In the genomic region with DNA sequence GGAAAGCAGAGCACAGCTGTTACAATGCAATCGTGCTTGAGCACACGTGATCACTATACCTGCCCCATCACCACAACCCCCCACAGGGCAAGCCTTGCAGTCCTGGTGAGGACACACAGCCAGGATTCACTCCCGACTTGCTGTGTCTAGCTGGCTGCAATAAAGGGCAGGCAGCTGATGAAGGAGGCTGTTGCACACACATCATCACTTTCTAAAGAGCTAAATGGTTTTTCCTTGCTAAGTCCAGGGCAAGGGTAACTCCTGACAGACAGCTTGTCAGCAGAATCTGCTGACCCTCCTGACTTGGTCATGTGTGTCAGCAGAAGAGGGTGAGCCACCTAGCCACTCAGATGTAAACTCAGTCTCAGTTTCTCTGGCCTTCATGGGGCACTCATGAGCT, we compare ENCODE assay signal across 25 mouse cellular contexts. TPM values are rescaled to one million over a fixed set of nuclear protein-coding genes. Genes with fewer than 3 reads are reported as not detected.
A peak's percentile ranks its signal among the peaks of the same experiment; 100 is the strongest.
DNase-seq lines count a peak whose midpoint lies in the region; ATAC-seq and TF ChIP-seq lines count a peak whose summit lies in the region.
"Had no signal": no experiment of that assay in that cellular context is flagged by ENCODE, and none has a peak within 500 bp of the region (broad histone marks: within the 10 kb centered on the region; RNA-seq: fewer than 3 reads in every experiment).

No protein-coding gene starts in this region.

- WGBS in intestine, postnatal 0 days = 72% methylated on average over 3 of the region's 3 CpGs
- 84% methylated on average over 3 of the region's 3 CpGs for WGBS in intestine, embryonic 16.5 days
- 82% methylated on average over 3 of the region's 3 CpGs for WGBS in midbrain, postnatal 0 days

- no peaks in the 10 kb centered on the region for H3K9me3 ChIP-seq in intestine, postnatal 0 days (ENCODE audit: control insufficient read depth)
- H3K9me3 ChIP-seq in intestine, embryonic 16.5 days (ENCODE audit: control insufficient read depth, low read length) = no peaks in the 10 kb centered on the region
- H3K9me3 ChIP-seq in midbrain, postnatal 0 days (ENCODE audit: low read length) = no peaks in the 10 kb centered on the region
- H3K9me3 ChIP-seq: embryonic facial prominence, embryonic 12.5 days; forebrain, embryonic 15.5 days; heart, embryonic 10.5 days had no signal

- no peaks in the 10 kb centered on the region for H3K27me3 ChIP-seq in intestine, postnatal 0 days (replicated peaks; ENCODE audit: control insufficient read depth, insufficient read depth, low read length)
- H3K27me3 ChIP-seq in intestine, embryonic 16.5 days (replicated peaks; ENCODE audit: control insufficient read depth, insufficient read depth, low read length) = no peaks in the 10 kb centered on the region
- H3K27me3 ChIP-seq in midbrain, postnatal 0 days (ENCODE audit: insufficient read depth, low read length) = no peaks in the 10 kb centered on the region
- H3K27me3 ChIP-seq: embryonic facial prominence, embryonic 12.5 days; forebrain, embryonic 15.5 days had no signal

- peak; percentile 79 for ATAC-seq in intestine, postnatal 0 days
- no peak for ATAC-seq in intestine, embryonic 16.5 days
- no peak for ATAC-seq in midbrain, postnatal 0 days (ENCODE audit: low FRiP score)
- ATAC-seq: forebrain, embryonic 15.5 days had no signal

- no peak overlapping the region for H3K4me3 ChIP-seq in intestine, postnatal 0 days (ENCODE audit: low read depth, low read length)
- no peak overlapping the region for H3K4me3 ChIP-seq in intestine, embryonic 16.5 days (ENCODE audit: low read length)
- H3K4me3 ChIP-seq in midbrain, postnatal 0 days (ENCODE audit: low read depth, low read length) = no peak overlapping the region
- H3K4me3 ChIP-seq: embryonic facial prominence, embryonic 12.5 days; forebrain, embryonic 15.5 days; heart, embryonic 10.5 days had no signal

- no peak for TF ChIP-seq CTCF in intestine, postnatal 0 days (IDR thresholded peaks at IDR 0.05; ENCODE audit: low read depth)
- no peak for TF ChIP-seq CTCF in midbrain, postnatal 0 days (IDR thresholded peaks at IDR 0.05)

- peak; percentile 62 to 75 for DNase-seq in kidney, adult 8-10 months
- peak; percentile 44 for DNase-seq in kidney, postnatal 10 days
- peak; percentile 65 for DNase-seq in yolk sac, embryonic 10.5 days (ENCODE audit: low spot score)
- DNase-seq in urinary bladder, postnatal 25 days (ENCODE audit: low spot score) = no peak
- no peak for DNase-seq in midbrain, postnatal 0 days (ENCODE audit: low spot score)
- DNase-seq: adrenal gland, postnatal 10 days; cerebellum, adult 11 months; cerebellum, adult 9-10 months; cerebellum, postnatal 25 days; gastrocnemius, postnatal 36 days; heart, adult 18-20 months; heart, postnatal 10 days had no signal

- peaks cover 68% of the 10 kb centered on the region for H3K36me3 ChIP-seq in intestine, postnatal 0 days (ENCODE audit: control insufficient read depth, insufficient read depth)
- peaks cover 39% of the 10 kb centered on the region for H3K36me3 ChIP-seq in intestine, embryonic 16.5 days (ENCODE audit: control insufficient read depth, insufficient read depth, low read length)
- peaks cover 93% of the 10 kb centered on the region for H3K36me3 ChIP-seq in midbrain, postnatal 0 days (ENCODE audit: insufficient read depth, low read length)

- H3K4me2 ChIP-seq in intestine, postnatal 0 days (replicated peaks; ENCODE audit: low read depth) = no peak overlapping the region
- H3K4me2 ChIP-seq in intestine, embryonic 16.5 days (ENCODE audit: low read depth, low read length) = no peak overlapping the region
- H3K4me2 ChIP-seq in midbrain, postnatal 0 days (ENCODE audit: low read depth, low read length, poor library complexity, severe bottlenecking) = no peak overlapping the region
- H3K4me2 ChIP-seq: embryonic facial prominence, embryonic 12.5 days; forebrain, embryonic 15.5 days had no signal

- H3K4me1 ChIP-seq in intestine, postnatal 0 days (replicated peaks; ENCODE audit: control insufficient read depth, insufficient read depth, low read length) = no peaks in the 10 kb centered on the region
- H3K4me1 ChIP-seq in intestine, embryonic 16.5 days (ENCODE audit: control insufficient read depth, insufficient read depth, low read length) = no peaks in the 10 kb centered on the region
- no peaks in the 10 kb centered on the region for H3K4me1 ChIP-seq in midbrain, postnatal 0 days (ENCODE audit: insufficient read depth, low read length)
- H3K4me1 ChIP-seq: heart, embryonic 10.5 days had no signal

- H3K27ac ChIP-seq in intestine, postnatal 0 days (ENCODE audit: low read depth, low read length) = 0 out of 2 replicates have a peak overlapping the region, but pooled peaks have one; percentile 23
- no peak overlapping the region for H3K27ac ChIP-seq in intestine, embryonic 16.5 days (ENCODE audit: low read length)
- H3K27ac ChIP-seq in midbrain, postnatal 0 days (ENCODE audit: low read depth, low read length) = no peak overlapping the region
- H3K27ac ChIP-seq: embryonic facial prominence, embryonic 12.5 days; forebrain, embryonic 15.5 days; heart, embryonic 10.5 days had no signal

- H3K9ac ChIP-seq in intestine, postnatal 0 days (ENCODE audit: low read depth, low read length) = no peak overlapping the region
- no peak overlapping the region for H3K9ac ChIP-seq in intestine, embryonic 16.5 days (ENCODE audit: low read depth, low read length)
- no peak overlapping the region for H3K9ac ChIP-seq in midbrain, postnatal 0 days (replicated peaks; ENCODE audit: low read length, poor library complexity, severe bottlenecking)
- H3K9ac ChIP-seq: embryonic facial prominence, embryonic 12.5 days; forebrain, embryonic 15.5 days had no signal

RNA-seq across cellular contexts. Expression of gene Nppa, which starts 16.5 kb away (rescaled TPM):
- polyA plus RNA-seq in intestine, postnatal 0 days (2015; fragmentation: Nextera tagmentation; extraction: Ambion mirVana) = 1.4 TPM in 2 replicates
- 0.22 and 0.51 TPM in 2 replicates for polyA plus RNA-seq in intestine, embryonic 16.5 days (2015; fragmentation: Nextera tagmentation; extraction: Ambion mirVana)
- 2.2 and 2.9 TPM in 2 replicates for total RNA-seq in midbrain, postnatal 0 days (2014; rRNA removed)
- polyA plus RNA-seq in midbrain, postnatal 0 days (2015; fragmentation: Nextera tagmentation; extraction: Ambion mirVana) = 4.5 and 6.1 TPM in 2 replicates
- total RNA-seq: adrenal gland, postnatal 10 days; adrenal gland, postnatal 4 days; gastrocnemius, postnatal 36 days; hematopoietic stem cell, adult 5-6 weeks; MEL had no signal
- polyA plus RNA-seq: C2C12 had no signal

RNA-seq across cellular contexts. Expression of gene Clcn6, which starts 21.6 kb away (rescaled TPM):
- 2.5 and 3.1 TPM in 2 replicates for polyA plus RNA-seq in intestine, postnatal 0 days (2015; fragmentation: Nextera tagmentation; extraction: Ambion mirVana)
- 4.5 TPM in 2 replicates for polyA plus RNA-seq in intestine, embryonic 16.5 days (2015; fragmentation: Nextera tagmentation; extraction: Ambion mirVana)
- 58.2 and 64.9 TPM in 2 replicates for total RNA-seq in midbrain, postnatal 0 days (2014; rRNA removed)
- 26.1 and 26.5 TPM in 2 replicates for polyA plus RNA-seq in midbrain, postnatal 0 days (2015; fragmentation: Nextera tagmentation; extraction: Ambion mirVana)

RNA-seq across cellular contexts. Expression of gene Mthfr, which starts 21.9 kb away (rescaled TPM):
- 11.7 and 12.6 TPM in 2 replicates for polyA plus RNA-seq in intestine, postnatal 0 days (2015; fragmentation: Nextera tagmentation; extraction: Ambion mirVana)
- 14.3 and 19.4 TPM in 2 replicates for polyA plus RNA-seq in intestine, embryonic 16.5 days (2015; fragmentation: Nextera tagmentation; extraction: Ambion mirVana)
- 34.4 and 51.1 TPM in 2 replicates for total RNA-seq in midbrain, postnatal 0 days (2014; rRNA removed)
- polyA plus RNA-seq in midbrain, postnatal 0 days (2015; fragmentation: Nextera tagmentation; extraction: Ambion mirVana) = 10.1 and 12.4 TPM in 2 replicates

RNA-seq across cellular contexts. Expression of gene Nppb, which starts 31.4 kb away (rescaled TPM):
- polyA plus RNA-seq in intestine, postnatal 0 days (2015; fragmentation: Nextera tagmentation; extraction: Ambion mirVana) = not detected in 2 replicates
- polyA plus RNA-seq in intestine, embryonic 16.5 days (2015; fragmentation: Nextera tagmentation; extraction: Ambion mirVana) = not detected in 2 replicates
- not detected in 2 replicates for total RNA-seq in midbrain, postnatal 0 days (2014; rRNA removed)
- 0.29 TPM in 1 of 2 replicates, not detected in the other for polyA plus RNA-seq in midbrain, postnatal 0 days (2015; fragmentation: Nextera tagmentation; extraction: Ambion mirVana)
- total RNA-seq: adrenal gland, postnatal 10 days; gastrocnemius, adult 8-10 months; gastrocnemius, postnatal 36 days; hematopoietic stem cell, adult 5-6 weeks; MEL had no signal
- polyA plus RNA-seq: brain, embryonic 14.5 days; cortical plate, adult 2 months; embryonic facial prominence, embryonic 12.5 days; forebrain, embryonic 11.5 days; forebrain, embryonic 15.5 days had no signal

Comparison
In these comparisons a context has a peak if more than half of its experiments do, and no peak if none do; other contexts are left out.
1. DNase-seq: peak in kidney, adult 8-10 months (2 of 2), kidney, postnatal 10 days (single experiment) and yolk sac, embryonic 10.5 days (single experiment); none in urinary bladder, postnatal 25 days (single experiment) and midbrain, postnatal 0 days (single experiment).